Mouse (Mus musculus): ENCODE data around the gene Ppp2r5e. TPM values are rescaled to one million over a fixed set of nuclear protein-coding genes. Genes with fewer than 3 reads are reported as not detected.

Gene Ppp2r5e
- total and polyA plus RNA-seq, 3 experiments, result 9.1 to 32.9 (median 32.6) TPM

- Histone ChIP-seq H3K27me3 (ENCODE audit: control insufficient read depth, insufficient read depth, low read length) (no peaks in the 10 kb centered on the region), H3K36me3 (ENCODE audit: control insufficient read depth, insufficient read depth, low read length) (peaks cover 7% of the 10 kb centered on the region), H3K4me1 (ENCODE audit: control insufficient read depth, insufficient read depth, low read length) (peaks cover 11% of the 10 kb centered on the region), H3K79me2 (replicated peaks; ENCODE audit: control insufficient read depth, insufficient read depth, low read length) (peaks cover 10% of the 10 kb centered on the region), H3K27ac (peak overlapping the region; percentile 29), H3K4me3 (no peak overlapping the region), H3K9ac (ENCODE audit: low read depth, low read length) (no peak overlapping the region)
- WGBS, result 84% methylated on average over 5 of the region's 5 CpGs
- DNase-seq, result no peak
- no peak for TF ChIP-seq EP300 (IDR thresholded peaks at IDR 0.05; ENCODE audit: insufficient read depth, low read depth, low read length)
- no peak for TF ChIP-seq CTCF (IDR thresholded peaks at IDR 0.05)
- TF ChIP-seq POLR2A (IDR thresholded peaks at IDR 0.05; ENCODE audit: insufficient read depth, low read depth, low read length), result no peak
- intact Hi-C loops (cut with DNase I), result no loop called here
Measured at GRCm38 (mm10) chr12:75551671-75552070, 44.4 kb downstream of the Ppp2r5e start.

- Histone ChIP-seq H3K36me3 (ENCODE audit: control insufficient read depth, insufficient read depth, low read length) (peaks cover 2% of the 10 kb centered on the region), H3K4me3 (no peak overlapping the region), H3K27ac (no peak overlapping the region), H3K27me3 (ENCODE audit: control insufficient read depth, insufficient read depth, low read length) (no peaks in the 10 kb centered on the region), H3K4me1 (ENCODE audit: control insufficient read depth, insufficient read depth, low read length) (peaks cover 9% of the 10 kb centered on the region), H3K9ac (ENCODE audit: low read depth, low read length) (no peak overlapping the region), H3K79me2 (replicated peaks; ENCODE audit: control insufficient read depth, insufficient read depth, low read length) (peaks cover 9% of the 10 kb centered on the region)
- intact Hi-C loops (cut with DNase I), result no loop called here
- 65% methylated on average over 9 of the region's 9 CpGs for WGBS
- no peak for DNase-seq
- TF ChIP-seq EP300 (IDR thresholded peaks at IDR 0.05; ENCODE audit: insufficient read depth, low read depth, low read length), result no peak
- no peak for TF ChIP-seq POLR2A (IDR thresholded peaks at IDR 0.05; ENCODE audit: insufficient read depth, low read depth, low read length)
- TF ChIP-seq CTCF (IDR thresholded peaks at IDR 0.05), result no peak
Measured at GRCm38 (mm10) chr12:75548999-75549398, 47.0 kb downstream of the Ppp2r5e start.

- DNase-seq, result no peak
- Histone ChIP-seq H3K27ac (no peak overlapping the region), H3K4me1 (ENCODE audit: control insufficient read depth, insufficient read depth, low read length) (peaks cover 7% of the 10 kb centered on the region), H3K4me3 (no peak overlapping the region), H3K27me3 (ENCODE audit: control insufficient read depth, insufficient read depth, low read length) (no peaks in the 10 kb centered on the region), H3K9ac (ENCODE audit: low read depth, low read length) (no peak overlapping the region), H3K79me2 (replicated peaks; ENCODE audit: control insufficient read depth, insufficient read depth, low read length) (peaks cover 4% of the 10 kb centered on the region), H3K36me3 (ENCODE audit: control insufficient read depth, insufficient read depth, low read length) (no peaks in the 10 kb centered on the region; the same call in none of the 2 replicates)
- WGBS, result 58% methylated on average over 3 of the region's 3 CpGs
- intact Hi-C loops (cut with DNase I), result loop anchor here (2.0 kb wide), 1 partner anchor 44 kb away; no protein-coding TSS in a partner anchor
- no peak for TF ChIP-seq EP300 (IDR thresholded peaks at IDR 0.05; ENCODE audit: insufficient read depth, low read depth, low read length)
- TF ChIP-seq CTCF (IDR thresholded peaks at IDR 0.05), result no peak
- no peak for TF ChIP-seq POLR2A (IDR thresholded peaks at IDR 0.05; ENCODE audit: insufficient read depth, low read depth, low read length)
Measured at GRCm38 (mm10) chr12:75547174-75547573, 48.9 kb downstream of the Ppp2r5e start.

- intact Hi-C loops (cut with DNase I), result loop anchor here (2.0 kb wide), 1 partner anchor 45 kb away; no protein-coding TSS in a partner anchor
- H3K79me2 ChIP-seq (replicated peaks; ENCODE audit: control insufficient read depth, insufficient read depth, low read length), result peaks cover 4% of the 10 kb centered on the region
- no peak overlapping the region for H3K9ac ChIP-seq (ENCODE audit: low read depth, low read length)
- no peak overlapping the region for H3K4me3 ChIP-seq
- no peaks in the 10 kb centered on the region for H3K27me3 ChIP-seq (ENCODE audit: control insufficient read depth, insufficient read depth, low read length)
- no peaks in the 10 kb centered on the region; the same call in none of the 2 replicates for H3K36me3 ChIP-seq (ENCODE audit: control insufficient read depth, insufficient read depth, low read length)
- WGBS, result 79% methylated on average over 5 of the region's 5 CpGs
- H3K4me1 ChIP-seq (ENCODE audit: control insufficient read depth, insufficient read depth, low read length), result peaks cover 7% of the 10 kb centered on the region
- no peak overlapping the region for H3K27ac ChIP-seq
- TF ChIP-seq CTCF (IDR thresholded peaks at IDR 0.05) (no peak), EP300 (IDR thresholded peaks at IDR 0.05; ENCODE audit: insufficient read depth, low read depth, low read length) (no peak), POLR2A (IDR thresholded peaks at IDR 0.05; ENCODE audit: insufficient read depth, low read depth, low read length) (no peak)
- no peak for DNase-seq
Measured at GRCm38 (mm10) chr12:75546241-75546640, 49.8 kb downstream of the Ppp2r5e start.

GRCm38 (mm10) chr12:75545431-75545925, 50.6 kb downstream of the Ppp2r5e start:
- WGBS, result 95% methylated on average over 4 of the region's 4 CpGs
- Histone ChIP-seq H3K27ac (no peak overlapping the region), H3K4me1 (ENCODE audit: control insufficient read depth, insufficient read depth, low read length) (peaks cover 9% of the 10 kb centered on the region), H3K79me2 (replicated peaks; ENCODE audit: control insufficient read depth, insufficient read depth, low read length) (peaks cover 4% of the 10 kb centered on the region), H3K36me3 (ENCODE audit: control insufficient read depth, insufficient read depth, low read length) (no peaks in the 10 kb centered on the region; the same call in 1 of the 2 replicates), H3K27me3 (ENCODE audit: control insufficient read depth, insufficient read depth, low read length) (no peaks in the 10 kb centered on the region), H3K9ac (ENCODE audit: low read depth, low read length) (no peak overlapping the region), H3K4me3 (no peak overlapping the region)
- no peak for DNase-seq
- TF ChIP-seq CTCF (IDR thresholded peaks at IDR 0.05) (no peak), EP300 (IDR thresholded peaks at IDR 0.05; ENCODE audit: insufficient read depth, low read depth, low read length) (no peak), POLR2A (IDR thresholded peaks at IDR 0.05; ENCODE audit: insufficient read depth, low read depth, low read length) (no peak)
- intact Hi-C loops (cut with DNase I), result no loop called here

GRCm38 (mm10) chr12:75544666-75545065, 51.4 kb downstream of the Ppp2r5e start:
- Histone ChIP-seq H3K27ac (no peak overlapping the region), H3K27me3 (ENCODE audit: control insufficient read depth, insufficient read depth, low read length) (no peaks in the 10 kb centered on the region), H3K4me1 (ENCODE audit: control insufficient read depth, insufficient read depth, low read length) (peaks cover 11% of the 10 kb centered on the region), H3K79me2 (replicated peaks; ENCODE audit: control insufficient read depth, insufficient read depth, low read length) (peaks cover 6% of the 10 kb centered on the region), H3K4me3 (no peak overlapping the region), H3K9ac (ENCODE audit: low read depth, low read length) (no peak overlapping the region), H3K36me3 (ENCODE audit: control insufficient read depth, insufficient read depth, low read length) (no peaks in the 10 kb centered on the region; the same call in 1 of the 2 replicates)
- 56% methylated on average over 2 of the region's 2 CpGs for WGBS
- intact Hi-C loops (cut with DNase I), result no loop called here
- no peak for TF ChIP-seq POLR2A (IDR thresholded peaks at IDR 0.05; ENCODE audit: insufficient read depth, low read depth, low read length)
- no peak for TF ChIP-seq EP300 (IDR thresholded peaks at IDR 0.05; ENCODE audit: insufficient read depth, low read depth, low read length)
- TF ChIP-seq CTCF (IDR thresholded peaks at IDR 0.05), result no peak
- no peak for DNase-seq
